Mouse (Mus musculus) urinary bladder, postnatal 10 days (tissue): ENCODE measurements at regions not wholly inside any gene's neighbourhood (a gene's known extent, or its start where the extent isn't known, plus 50 kb on each side); places are given as distances from the start of the nearest gene placed in this dataset.

ENCODE experiments used
- DNase-seq: peaks from one replicate; pipeline ENCODE4 v3.0.0; 2022; ENCODE audit warnings: low spot score

- no peak for DNase-seq
These were observed 199.0 kb upstream of the Thbs1 start for GRCm38 (mm10) chr2:117912722-117913121.

GRCm38 (mm10) chr2:117913846-117914245 is 197.8 kb upstream of the Thbs1 start:
- DNase-seq: no peak

- DNase-seq: no peak
These were observed 195.9 kb upstream of the Thbs1 start for GRCm38 (mm10) chr2:117915821-117916220.

- no peak for DNase-seq
These were observed 194.5 kb upstream of the Thbs1 start for GRCm38 (mm10) chr2:117917181-117917580.

- DNase-seq: no peak
These were observed 186.8 kb upstream of the Thbs1 start for GRCm38 (mm10) chr2:117924877-117925276.

GRCm38 (mm10) chr2:117925412-117925811 is 186.3 kb upstream of the Thbs1 start:
- DNase-seq: no peak

- DNase-seq: no peak
These were observed 183.6 kb upstream of the Thbs1 start for GRCm38 (mm10) chr2:117928062-117928461.

GRCm38 (mm10) chr2:117929586-117929985 is 182.1 kb upstream of the Thbs1 start:
- no peak for DNase-seq

- no peak for DNase-seq
These were observed 180.7 kb upstream of the Thbs1 start for GRCm38 (mm10) chr2:117930895-117931537.

GRCm38 (mm10) chr2:117936590-117936989 is 175.1 kb upstream of the Thbs1 start:
- DNase-seq: no peak

GRCm38 (mm10) chr2:117938283-117939049 is 173.2 kb upstream of the Thbs1 start:
- no peak for DNase-seq

- DNase-seq: no peak
These were observed 170.1 kb upstream of the Thbs1 start for GRCm38 (mm10) chr2:117941517-117942096.

GRCm38 (mm10) chr2:117943666-117944065 is 168.0 kb upstream of the Thbs1 start:
- no peak for DNase-seq

- no peak for DNase-seq
These were observed 167.4 kb upstream of the Thbs1 start for GRCm38 (mm10) chr2:117944325-117944724.

- DNase-seq: no peak
These were observed 166.7 kb upstream of the Thbs1 start for GRCm38 (mm10) chr2:117944942-117945341.

GRCm38 (mm10) chr2:117950431-117951336 is 161.0 kb upstream of the Thbs1 start:
- no peak for DNase-seq

- DNase-seq: no peak
These were observed 160.3 kb upstream of the Thbs1 start for GRCm38 (mm10) chr2:117951337-117951718.

GRCm38 (mm10) chr2:117958737-117959136 is 152.9 kb upstream of the Thbs1 start:
- no peak for DNase-seq

GRCm38 (mm10) chr2:117959440-117959839 is 152.2 kb upstream of the Thbs1 start:
- no peak for DNase-seq

GRCm38 (mm10) chr2:117962531-117962930 is 149.1 kb upstream of the Thbs1 start:
- no peak for DNase-seq

GRCm38 (mm10) chr2:117963526-117963925 is 148.2 kb upstream of the Thbs1 start:
- DNase-seq: no peak

- no peak for DNase-seq
These were observed 145.9 kb upstream of the Thbs1 start for GRCm38 (mm10) chr2:117965758-117966157.
